Mouse (Mus musculus) kidney, embryonic 16.5 days (tissue): ENCODE data around the gene Olfr74. TPM values are rescaled to one million over a fixed set of nuclear protein-coding genes. Genes with fewer than 3 reads are reported as not detected.
"Not testable (repeated sequence)": the region's sequence is repeated elsewhere in the genome, so short reads cannot be mapped to it uniquely, and the experiment has no call there.

Experiments
- ATAC-seq: fragments of 200-750 bp; cut with Nextera tagmentation; 2 replicates; pipeline ENCODE4 v1.8.0; 2017; ENCODE audit warnings: moderate TSS enrichment; ENCODE audit not compliant: low FRiP score, low TSS enrichment
- H3K27ac ChIP-seq: fragments of 300-500 bp; sonication (generic); 2 replicates; pipeline ENCODE4 v1.5.1; 2014; ENCODE audit warnings: low read length
- H3K27me3 ChIP-seq: fragments of 300-500 bp; sonication (generic); 2 replicates; pipeline ENCODE4 v1.6.1; 2014; ENCODE audit warnings: low read length, control low read depth, mixed read lengths; ENCODE audit not compliant: insufficient read depth
- H3K36me3 ChIP-seq: fragments of 300-500 bp; sonication (generic); 2 replicates; pipeline ENCODE4 v1.6.1; 2014; ENCODE audit warnings: low read length, control low read depth, mixed read lengths; ENCODE audit not compliant: insufficient read depth
- H3K4me1 ChIP-seq: fragments of 300-500 bp; sonication (generic); 2 replicates; pipeline ENCODE4 v1.6.1; 2014; ENCODE audit warnings: low read length, control low read depth, mixed read lengths; ENCODE audit not compliant: insufficient read depth
- H3K4me2 ChIP-seq: fragments of 300-500 bp; sonication (generic); replicated peaks from 2 replicates; pipeline ENCODE4 v1.6.1; 2014; ENCODE audit warnings: low read depth, low read length
- H3K4me3 ChIP-seq: fragments of 300-500 bp; sonication (generic); 2 replicates; pipeline ENCODE4 v1.5.1; 2014; ENCODE audit warnings: mild to moderate bottlenecking, low read length
- H3K9ac ChIP-seq: fragments of 300-500 bp; sonication (generic); replicated peaks from 2 replicates; pipeline ENCODE4 v1.6.1; 2014; ENCODE audit warnings: low read length
- H3K9me3 ChIP-seq: fragments of 300-500 bp; sonication (generic); 2 replicates; pipeline ENCODE4 v1.6.1; 2016; ENCODE audit warnings: low read length, control low read depth
- WGBS: fragments of 180-500 bp; shearing (Covaris S2); extraction: QIAGEN DNeasy Blood & Tissue Kit; methylation state at CpG from one replicate; pipeline ENCODE4 v1.1.7; 2014; 5-methylcytosine and 5-hydroxymethylcytosine counted together
- polyA plus RNA-seq: library from polyadenylated mRNA; unstranded; fragments of >200 nt; fragmentation: Nextera tagmentation; extraction: Ambion mirVana; gene quantifications from 2 replicates; pipeline ENCODE4 v1.2.1, GENCODE M21; 2015

Olfr74 gene
- not detected in 2 replicates for polyA plus RNA-seq

DNA sequence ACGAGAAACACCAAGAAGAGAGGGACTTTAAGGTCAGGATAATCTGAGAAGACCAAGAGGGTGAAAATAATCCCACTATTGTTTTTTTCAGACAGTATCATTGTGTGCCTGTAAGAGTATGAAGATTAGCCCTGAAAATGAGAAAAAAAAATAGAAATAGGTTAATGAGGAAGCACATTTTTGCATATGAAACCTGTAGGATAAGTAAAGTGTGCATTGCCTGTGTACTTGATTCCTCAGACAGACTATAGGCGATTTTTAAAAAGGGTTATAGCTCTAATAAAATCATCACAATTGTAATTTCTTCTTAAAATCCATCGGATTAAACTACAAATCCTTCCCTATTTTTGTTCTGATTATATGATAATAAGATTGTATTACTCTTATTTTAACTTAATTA is at the start of gene Olfr74:
Gene Olfr74 (minus strand): TSS at position 101 of the 400 bp plus-strand sequence.
- H3K4me1 ChIP-seq: no peaks in the 10 kb centered on the region
- no peak within 1 kb of the TSS for H3K9ac ChIP-seq
- H3K36me3 ChIP-seq: no peaks in the 10 kb centered on the region
- no peak within 1 kb of the TSS for H3K27ac ChIP-seq
- ATAC-seq: no peak
- 78% methylated on average over 3 of the region's 3 CpGs for WGBS
- H3K27me3 ChIP-seq: no peaks in the 10 kb centered on the region
- H3K9me3 ChIP-seq: no peaks in the 10 kb centered on the region
- no peak within 1 kb of the TSS for H3K4me3 ChIP-seq
- H3K4me2 ChIP-seq: no peak within 1 kb of the TSS

GRCm38 (mm10) chr2:88022474-88022873 is 48.0 kb upstream of the Olfr74 start, which contains the start of gene Olfr1161:
TSS of gene Olfr1161 (plus strand) at chr2:88022774.
- ATAC-seq, H3K9me3 ChIP-seq, H3K27me3 ChIP-seq, H3K36me3 ChIP-seq, H3K4me2 ChIP-seq, H3K4me1 ChIP-seq, H3K27ac ChIP-seq, H3K4me3 ChIP-seq, H3K9ac ChIP-seq: not testable (repeated sequence)
- WGBS: 93% methylated on average over 1 of the region's 1 CpGs

DNA sequence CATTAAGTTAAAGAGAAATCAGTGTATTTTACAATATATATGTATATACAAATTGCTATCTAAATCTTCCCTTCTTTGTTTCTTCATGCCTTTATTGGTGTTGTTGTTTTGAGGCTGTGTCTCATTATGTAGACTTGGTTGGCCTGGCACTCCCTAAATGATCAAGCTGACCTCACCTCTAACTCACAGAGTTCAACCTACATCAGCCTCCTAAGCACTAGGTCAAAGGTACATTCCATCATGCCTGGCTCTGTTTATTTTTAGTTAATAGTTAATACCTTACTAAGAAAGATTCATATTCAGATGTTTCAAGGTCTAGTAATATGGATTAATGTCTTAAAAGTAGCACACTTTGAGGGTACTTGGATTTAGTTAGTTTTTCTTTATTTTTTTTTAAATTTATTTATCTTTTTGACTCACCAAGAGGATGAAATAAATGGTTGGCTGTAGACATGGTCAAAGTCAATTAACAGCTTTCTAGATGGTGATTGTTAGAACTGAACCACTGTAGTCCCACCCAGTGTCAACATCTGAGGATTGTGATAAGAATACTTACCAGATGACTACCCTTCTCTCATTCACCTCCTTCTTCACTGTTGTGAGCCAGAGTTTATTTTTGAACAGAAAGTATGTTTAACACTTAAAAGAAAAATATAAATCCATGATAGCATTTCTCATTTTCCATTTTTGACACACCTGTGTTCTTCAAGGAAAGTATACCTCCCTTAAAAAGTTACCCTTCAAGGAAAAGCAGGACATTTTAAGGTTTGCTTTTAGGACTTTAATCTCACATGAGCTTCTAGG is 33.3 kb upstream of the Olfr74 start, which contains the start of gene Olfr1160:
Gene Olfr1160 (minus strand): TSS at position 754 of the 804 bp plus-strand sequence.
- H3K36me3 ChIP-seq: no peaks in the 10 kb centered on the region
- H3K27me3 ChIP-seq: no peaks in the 10 kb centered on the region
- no peaks in the 10 kb centered on the region for H3K9me3 ChIP-seq
- H3K9ac ChIP-seq: no peak within 1 kb of the TSS
- no peak within 1 kb of the TSS for H3K4me2 ChIP-seq
- no peak for ATAC-seq
- no peak within 1 kb of the TSS for H3K27ac ChIP-seq
- no peak within 1 kb of the TSS for H3K4me3 ChIP-seq
- no peaks in the 10 kb centered on the region for H3K4me1 ChIP-seq

- no peaks in the 10 kb centered on the region for H3K4me1 ChIP-seq
- ATAC-seq: no peak
- no peak within 1 kb of the TSS for H3K27ac ChIP-seq
- H3K36me3 ChIP-seq: no peaks in the 10 kb centered on the region
- no peak within 1 kb of the TSS for H3K9ac ChIP-seq
- H3K9me3 ChIP-seq: no peaks in the 10 kb centered on the region
- no peak within 1 kb of the TSS for H3K4me3 ChIP-seq
- no peaks in the 10 kb centered on the region for H3K27me3 ChIP-seq
- no peak within 1 kb of the TSS for H3K4me2 ChIP-seq
Observed at GRCm38 (mm10) chr2:87989813-87990212, 15.3 kb upstream of the Olfr74 start, which contains the start of gene Olfr1158. TSS of gene Olfr1158 (plus strand) at chr2:87990113.

GRCm38 (mm10) chr2:87968199-87968598 is 6.3 kb downstream of the Olfr74 start, which contains the start of gene Olfr1157:
TSS of gene Olfr1157 (minus strand) at chr2:87968299.
- WGBS: 94% methylated on average over 4 of the region's 4 CpGs
- ATAC-seq: no peak
- no peak within 1 kb of the TSS for H3K9ac ChIP-seq

GRCm38 (mm10) chr2:87953000-87953399 is 21.5 kb downstream of the Olfr74 start, which contains the start of gene Olfr1156:
TSS of gene Olfr1156 (minus strand) at chr2:87953100.
- H3K4me2 ChIP-seq: no peak within 1 kb of the TSS
- no peak within 1 kb of the TSS for H3K27ac ChIP-seq
- H3K27me3 ChIP-seq: no peaks in the 10 kb centered on the region
- no peak within 1 kb of the TSS for H3K4me3 ChIP-seq
- no peak for ATAC-seq
- no peaks in the 10 kb centered on the region for H3K36me3 ChIP-seq
- H3K4me1 ChIP-seq: no peaks in the 10 kb centered on the region
- H3K9me3 ChIP-seq: no peaks in the 10 kb centered on the region
- H3K9ac ChIP-seq: no peak within 1 kb of the TSS

More at GRCm38 (mm10) chr2:87968199-87968598, 6.3 kb downstream of the Olfr74 start, which contains the start of gene Olfr1157:
- H3K9me3 ChIP-seq: no peaks in the 10 kb centered on the region
- no peak within 1 kb of the TSS for H3K4me2 ChIP-seq
- H3K27me3 ChIP-seq: no peaks in the 10 kb centered on the region
- H3K4me1 ChIP-seq: no peaks in the 10 kb centered on the region
- no peak within 1 kb of the TSS for H3K27ac ChIP-seq
- H3K36me3 ChIP-seq: no peaks in the 10 kb centered on the region
- no peak within 1 kb of the TSS for H3K4me3 ChIP-seq

DNA sequence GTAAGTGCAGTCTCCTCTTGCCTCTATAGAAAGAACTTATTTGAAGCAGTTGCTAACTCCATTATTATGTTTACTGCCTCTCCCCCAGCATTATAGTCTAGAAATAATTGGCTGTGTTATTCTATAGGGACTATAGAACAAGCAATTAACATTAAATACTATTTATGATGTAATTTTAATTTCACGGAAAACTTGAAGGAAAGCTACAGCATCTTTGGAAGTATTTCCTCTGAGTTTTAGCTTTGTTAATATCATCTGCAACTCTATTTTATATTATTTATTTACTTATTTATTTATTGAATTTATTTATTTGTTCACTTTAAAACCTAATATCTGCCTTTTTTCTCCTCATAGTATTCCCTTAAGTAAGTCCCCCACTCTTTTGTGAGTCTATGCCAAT is 29.4 kb downstream of the Olfr74 start, which contains the start of gene Olfr1155:
Gene Olfr1155 (minus strand): TSS at position 101 of the 400 bp plus-strand sequence.
- Histone ChIP-seq H3K36me3 (no peaks in the 10 kb centered on the region), H3K9me3 (no peaks in the 10 kb centered on the region), H3K9ac (no peak within 1 kb of the TSS), H3K4me1 (no peaks in the 10 kb centered on the region), H3K4me2 (no peak within 1 kb of the TSS), H3K27me3 (no peaks in the 10 kb centered on the region), H3K4me3 (no peak within 1 kb of the TSS), H3K27ac (no peak within 1 kb of the TSS)
- 90% methylated on average over 1 of the region's 1 CpGs for WGBS
- no peak for ATAC-seq

Other genes starting within 250 kb of the Olfr74 start
- gene Olfr1138, start 234.7 kb downstream of the Olfr74 start, polyA plus RNA-seq: not detected in 2 replicates
- gene Olfr1140, start 230.9 kb downstream of the Olfr74 start, polyA plus RNA-seq: not detected in 2 replicates
- gene Olfr1141, start 220.7 kb downstream of the Olfr74 start, polyA plus RNA-seq: not detected in 2 replicates
- gene Olfr152, start 195.2 kb downstream of the Olfr74 start, polyA plus RNA-seq: not detected in 2 replicates
- not detected in 2 replicates for gene Olfr1143, start 174.1 kb downstream of the Olfr74 start, polyA plus RNA-seq
- gene Olfr1145, start 164.8 kb downstream of the Olfr74 start, polyA plus RNA-seq: not detected in 2 replicates
- gene Olfr1148, start 144.1 kb downstream of the Olfr74 start, polyA plus RNA-seq: not detected in 2 replicates
- gene Olfr1150-ps1, start 130.7 kb downstream of the Olfr74 start, polyA plus RNA-seq: not detected in 2 replicates
- not detected in 2 replicates for gene Olfr1151, start 118.8 kb downstream of the Olfr74 start, polyA plus RNA-seq
- gene Olfr1152, start 108.2 kb downstream of the Olfr74 start, polyA plus RNA-seq: 0.03 TPM in 1 of 2 replicates, not detected in the other
- not detected in 2 replicates for gene Olfr1153, start 79.7 kb downstream of the Olfr74 start, polyA plus RNA-seq
- gene Olfr1154, start 69.5 kb downstream of the Olfr74 start, polyA plus RNA-seq: not detected in 2 replicates
- not detected in 2 replicates for gene Olfr1155, start 29.5 kb downstream of the Olfr74 start, polyA plus RNA-seq
- gene Olfr1156, start 21.6 kb downstream of the Olfr74 start, polyA plus RNA-seq: not detected in 2 replicates
- not detected in 2 replicates for gene Olfr1157, start 6.4 kb downstream of the Olfr74 start, polyA plus RNA-seq
- gene Olfr1158, start 15.4 kb upstream of the Olfr74 start, polyA plus RNA-seq: not detected in 2 replicates
- not detected in 2 replicates for gene Olfr1160, start 33.6 kb upstream of the Olfr74 start, polyA plus RNA-seq
- not detected in 2 replicates for gene Olfr1161, start 48.1 kb upstream of the Olfr74 start, polyA plus RNA-seq
- gene Olfr73, start 63.0 kb upstream of the Olfr74 start, polyA plus RNA-seq: 0.05 TPM in 1 of 2 replicates, not detected in the other
- not detected in 2 replicates for gene Olfr1162, start 76.5 kb upstream of the Olfr74 start, polyA plus RNA-seq
- not detected in 2 replicates for gene Olfr1163, start 97.2 kb upstream of the Olfr74 start, polyA plus RNA-seq
- not detected in 2 replicates for gene Olfr1164, start 119.3 kb upstream of the Olfr74 start, polyA plus RNA-seq
- not detected in 2 replicates for gene Olfr1166, start 153.6 kb upstream of the Olfr74 start, polyA plus RNA-seq
- gene Olfr1167, start 180.5 kb upstream of the Olfr74 start, polyA plus RNA-seq: not detected in 2 replicates
- not detected in 2 replicates for gene Olfr1168, start 207.2 kb upstream of the Olfr74 start, polyA plus RNA-seq